Mouse (Mus musculus): ENCODE data around the gene Laptm5.

- no peak for TF ChIP-seq CTCF (IDR thresholded peaks at IDR 0.05; ENCODE audit: low read depth)
- no peak for TF ChIP-seq EP300 (optimal IDR thresholded peaks at IDR 0.05)
These were observed 3.6 kb upstream of the Laptm5 start for GRCm38 (mm10) chr4:130909167-130909874.
